Mouse (Mus musculus) retina, adult 2 months (tissue): ENCODE measurements around the gene Olfr123.

ENCODE experiments used
- DNase-seq: peaks from one replicate; pipeline ENCODE4 v3.0.0-alpha.2; 2012; ENCODE audit warnings: low read depth, low spot score

Gene Olfr123

DNA sequence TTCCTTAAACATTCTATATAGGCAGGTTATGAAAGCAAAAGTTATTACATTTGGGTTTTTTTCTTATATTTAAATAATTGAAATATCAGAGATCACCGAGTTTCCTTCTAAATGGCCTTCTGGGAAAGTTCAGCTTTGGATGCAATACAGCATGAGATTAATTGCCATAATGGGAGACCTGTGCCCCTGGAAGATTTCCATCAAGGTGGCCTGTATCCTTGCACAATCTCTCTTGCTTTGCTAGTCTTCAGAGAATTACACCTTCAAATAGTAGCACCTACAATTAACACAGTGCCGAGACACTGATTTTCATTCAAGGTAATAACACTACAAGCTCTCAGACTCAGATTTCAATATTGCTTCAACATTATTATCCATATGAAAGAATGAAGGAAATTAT is at the start of gene Olfr123:
TSS of gene Olfr123 (plus strand) at position 301 of the 400 bp plus-strand sequence.
- DNase-seq, result no peak

DNA sequence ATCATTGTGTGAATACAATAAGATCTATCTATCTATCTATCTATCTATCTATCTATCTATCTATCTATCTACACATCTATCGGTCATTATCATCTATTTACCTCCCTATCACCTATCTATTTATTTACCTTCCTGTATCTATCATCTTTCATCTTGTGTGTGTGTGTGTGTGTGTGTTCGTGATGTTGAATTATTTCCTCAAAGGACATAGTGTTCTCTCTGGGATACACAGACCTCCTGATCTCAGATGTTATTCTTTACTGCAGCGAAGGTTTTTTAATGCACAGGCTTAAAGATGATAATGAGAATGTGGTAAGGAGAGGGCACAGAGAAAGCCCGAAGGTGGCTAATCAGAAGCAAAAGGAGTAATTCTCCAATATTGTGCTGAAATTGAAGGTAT is 25.0 kb upstream of the Olfr123 start, which contains the start of gene Olfr122:
TSS of gene Olfr122 (plus strand) at position 301 of the 400 bp plus-strand sequence.
- DNase-seq, result no peak

DNA sequence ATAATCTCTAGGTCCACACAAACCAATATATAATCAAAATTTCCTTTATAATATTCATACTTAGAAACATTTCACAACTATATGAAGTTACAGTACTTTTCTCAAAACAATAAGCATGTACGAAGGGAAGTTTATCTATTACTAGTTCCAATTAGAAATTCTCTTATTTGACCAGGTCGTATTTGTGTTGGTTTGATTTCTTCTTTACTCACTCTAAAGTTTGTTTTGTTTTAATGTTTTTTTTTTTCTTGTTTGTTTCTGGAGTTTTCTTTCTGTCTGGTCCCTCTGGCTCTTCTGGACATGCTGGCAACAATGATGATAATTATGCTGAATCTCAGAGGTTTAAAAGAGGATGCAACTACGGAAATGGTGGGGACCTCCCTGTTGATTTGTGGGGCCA is 6.3 kb downstream of the Olfr123 start, which contains the start of gene Olfr124:
TSS of gene Olfr124 (plus strand) at position 301 of the 400 bp plus-strand sequence.
- DNase-seq, result no peak

DNA sequence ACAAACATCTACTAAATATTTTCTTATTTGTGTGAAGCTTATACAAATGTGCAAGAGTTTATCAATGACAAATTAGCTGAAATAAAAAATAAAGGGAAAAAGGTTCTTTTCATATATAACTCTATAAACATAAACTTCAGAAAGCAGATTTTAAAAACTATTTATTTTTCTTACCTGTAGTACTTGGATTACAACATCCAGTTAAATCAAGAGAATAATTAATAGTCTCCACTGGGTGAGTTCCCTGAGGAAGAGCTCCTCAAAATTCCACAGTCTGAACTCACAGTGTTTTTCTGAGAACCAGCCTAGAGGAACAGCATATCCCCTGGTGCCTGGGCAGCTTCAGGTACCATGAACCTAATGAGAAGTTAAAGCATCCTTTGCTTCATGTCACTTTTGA is 39.3 kb downstream of the Olfr123 start, which contains the start of gene Olfr125:
TSS of gene Olfr125 (plus strand) at position 301 of the 400 bp plus-strand sequence.
- no peak for DNase-seq

DNA sequence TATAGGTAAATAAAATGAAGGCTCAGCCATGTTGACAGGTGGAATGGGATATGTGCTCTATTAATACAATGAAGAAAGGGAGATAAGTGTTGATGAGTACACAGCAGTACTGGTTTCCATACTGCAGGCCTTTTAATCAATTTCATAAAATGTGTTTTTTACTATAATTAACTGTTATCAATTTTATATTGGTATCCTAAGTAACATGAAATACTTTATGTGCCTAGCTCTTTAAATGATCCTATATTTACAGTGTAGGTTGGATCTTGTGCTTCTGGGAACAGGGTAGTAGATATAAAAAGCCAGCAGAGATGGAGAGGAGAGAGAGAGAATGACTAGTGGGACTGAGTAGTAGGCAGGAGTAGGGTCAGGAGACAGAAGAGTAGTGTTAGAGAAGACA is 53.9 kb downstream of the Olfr123 start, which contains the start of gene Olfr126:
TSS of gene Olfr126 (plus strand) at position 301 of the 400 bp plus-strand sequence.
- no peak for DNase-seq
